Mouse (Mus musculus) brain, adult 2 months (tissue): ENCODE measurements around the gene Adgrl2.

ENCODE experiments used
- DNase-seq: peaks from one replicate; pipeline ENCODE4 v3.0.0; 2011; ENCODE audit warnings: low read depth, low spot score

The Adgrl2 gene

DNA sequence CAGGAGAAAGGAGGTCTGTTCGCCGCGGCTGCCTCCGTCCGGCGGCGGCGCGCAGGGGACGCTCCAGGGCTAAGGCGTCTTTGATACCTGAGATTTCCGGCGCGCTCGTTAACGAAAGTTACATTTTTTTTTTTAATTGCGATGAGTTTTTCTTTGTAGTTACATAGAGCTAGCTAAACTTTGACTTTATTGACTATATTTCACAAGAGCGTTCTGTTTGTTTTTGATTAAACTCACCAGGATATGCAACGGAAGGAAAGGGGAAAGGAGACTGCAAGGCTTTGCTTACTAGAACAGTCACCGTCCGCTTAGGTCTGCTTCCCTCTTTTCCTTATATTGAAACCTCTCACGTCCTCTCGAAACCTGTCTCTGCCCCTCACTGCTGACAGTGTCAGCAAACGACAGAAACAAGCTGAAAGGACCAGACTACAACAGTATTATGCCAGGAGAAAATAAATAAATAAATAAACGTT lies at the start of gene Adgrl2:
Adgrl2 (minus strand) TSS at position 25 of the 473 bp plus-strand sequence.
- DNase-seq = no peak

DNA sequence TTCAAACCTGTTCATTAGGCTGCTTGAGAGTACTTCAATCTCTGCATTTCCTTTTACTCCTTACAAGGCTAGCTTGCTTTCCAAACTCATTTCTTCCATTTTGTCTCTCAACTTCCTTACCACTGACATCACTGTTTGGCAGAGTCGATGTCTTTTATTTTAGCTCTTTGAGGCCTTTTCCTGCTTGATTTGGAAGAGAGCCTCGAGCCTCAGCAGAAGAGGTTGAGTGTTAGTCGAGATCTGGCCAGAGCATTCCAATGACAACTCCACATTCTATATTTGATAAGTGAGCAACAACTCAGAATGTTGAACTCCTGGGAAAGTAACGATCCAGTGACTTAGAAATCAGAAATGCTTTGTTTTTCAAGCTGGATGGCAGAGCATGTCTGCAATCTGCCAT lies 48.4 kb upstream of the Adgrl2 start:
- no peak for DNase-seq

DNA sequence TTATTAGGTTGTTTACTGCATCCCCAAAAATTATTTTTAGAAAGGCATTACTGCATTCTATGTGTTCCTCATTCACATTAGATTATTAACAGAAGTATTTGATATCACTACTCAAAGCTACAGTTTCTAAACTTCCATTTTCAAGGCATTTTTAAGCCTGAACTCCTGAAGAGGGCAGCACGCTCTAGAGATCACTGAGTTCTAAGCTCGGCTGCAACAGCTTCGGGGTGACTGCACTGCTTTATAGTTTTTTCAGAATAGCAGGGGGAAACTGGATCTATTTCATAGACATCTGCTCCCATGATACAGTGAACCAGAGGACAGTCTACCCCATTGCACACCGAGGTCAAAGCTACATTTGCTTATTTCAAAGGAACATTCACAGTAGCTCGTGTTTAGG lies 29.6 kb upstream of the Adgrl2 start:
- no peak for DNase-seq

DNA sequence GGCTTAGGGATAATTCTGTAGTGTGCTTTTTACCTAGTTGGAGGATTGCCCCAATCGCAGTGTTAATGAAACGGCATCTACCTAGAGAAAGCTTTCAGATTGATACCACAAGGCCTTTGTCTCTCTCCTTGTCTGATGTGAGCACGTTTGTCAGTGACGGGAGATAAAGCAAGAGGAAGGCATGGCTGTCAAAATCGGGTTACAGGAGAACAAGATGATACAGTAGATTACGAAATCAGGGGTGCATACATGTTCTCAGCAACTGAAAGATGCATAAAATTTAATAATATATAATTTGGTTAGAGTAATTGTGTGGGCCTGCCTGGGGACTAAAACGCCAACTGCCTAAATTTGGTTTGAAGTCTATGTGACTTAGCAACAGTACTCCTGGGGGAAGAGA lies 19.0 kb upstream of the Adgrl2 start:
- no peak for DNase-seq

DNA sequence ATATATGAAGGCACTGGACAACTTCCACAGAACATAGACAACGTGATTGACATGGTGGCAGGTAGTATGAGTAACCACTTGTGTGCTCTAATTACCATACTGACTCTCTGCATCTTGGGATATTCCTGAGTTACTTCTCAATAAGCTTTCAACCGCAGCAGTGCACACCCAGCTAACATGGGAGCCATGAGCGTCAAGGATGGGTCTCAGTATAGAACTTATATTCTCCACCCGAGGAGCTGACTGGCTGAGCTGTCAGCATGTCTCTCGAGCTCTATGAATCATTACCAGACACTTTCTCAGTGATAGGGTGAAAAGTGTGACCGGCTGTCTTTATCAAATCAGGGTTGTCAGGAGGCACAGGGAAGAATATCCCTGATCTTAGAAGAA lies 18.3 kb upstream of the Adgrl2 start:
- DNase-seq = no peak

DNA sequence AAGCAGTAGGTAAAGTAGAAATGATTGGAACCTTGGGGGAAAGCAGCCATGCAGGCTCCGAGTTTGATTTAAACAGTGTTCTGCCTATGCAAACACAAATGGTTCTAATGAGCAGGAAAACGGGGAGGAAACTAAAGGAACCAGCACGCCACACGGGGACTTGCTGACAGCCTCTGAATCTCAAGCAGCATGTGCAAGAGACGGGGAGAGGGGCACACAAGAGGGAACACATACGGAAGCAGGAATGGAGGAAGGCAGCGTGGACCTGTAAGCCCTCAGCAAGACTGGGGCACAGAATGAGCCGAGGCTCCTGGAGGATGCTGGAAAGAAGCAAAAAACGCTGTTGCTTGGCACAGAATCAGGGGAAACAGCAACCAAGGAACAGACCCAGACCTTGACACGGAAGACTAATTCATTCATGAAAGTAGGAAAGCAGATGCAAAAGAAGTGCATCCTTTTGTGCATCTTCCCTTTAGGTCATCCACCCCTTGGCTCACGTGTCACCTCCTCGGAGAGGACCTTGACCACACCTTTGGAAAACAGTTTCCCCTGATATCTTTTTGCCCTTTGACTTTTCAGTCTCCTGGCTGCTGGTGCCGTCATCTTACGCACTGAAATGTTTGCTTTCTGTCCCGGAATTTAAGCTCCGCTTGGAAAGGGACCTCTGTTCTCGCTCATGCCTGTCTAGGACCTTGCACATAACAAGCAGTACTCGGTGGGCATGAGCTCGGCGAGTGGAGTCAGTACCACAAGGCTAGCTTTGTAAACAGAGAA lies 17.7 kb upstream of the Adgrl2 start:
- DNase-seq = no peak

DNA sequence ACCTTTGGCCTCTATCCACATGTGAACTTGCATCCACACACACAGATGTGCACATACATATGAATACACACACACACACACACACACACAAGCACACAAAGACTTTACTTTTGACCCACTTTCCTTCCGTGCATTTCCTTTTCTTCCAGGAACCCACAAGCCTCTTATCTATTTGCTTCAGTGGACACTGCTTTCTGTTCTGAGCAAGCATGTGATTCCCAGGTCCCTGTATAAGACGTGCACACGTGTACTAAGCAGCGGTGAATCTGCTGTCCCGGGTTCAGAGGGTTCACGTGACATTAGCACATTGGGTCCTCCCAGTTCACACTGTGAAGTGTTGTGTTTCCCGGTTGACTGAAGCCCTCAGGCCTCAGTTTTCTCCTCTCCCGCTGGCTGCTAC lies 11.0 kb upstream of the Adgrl2 start:
- no peak for DNase-seq

DNA sequence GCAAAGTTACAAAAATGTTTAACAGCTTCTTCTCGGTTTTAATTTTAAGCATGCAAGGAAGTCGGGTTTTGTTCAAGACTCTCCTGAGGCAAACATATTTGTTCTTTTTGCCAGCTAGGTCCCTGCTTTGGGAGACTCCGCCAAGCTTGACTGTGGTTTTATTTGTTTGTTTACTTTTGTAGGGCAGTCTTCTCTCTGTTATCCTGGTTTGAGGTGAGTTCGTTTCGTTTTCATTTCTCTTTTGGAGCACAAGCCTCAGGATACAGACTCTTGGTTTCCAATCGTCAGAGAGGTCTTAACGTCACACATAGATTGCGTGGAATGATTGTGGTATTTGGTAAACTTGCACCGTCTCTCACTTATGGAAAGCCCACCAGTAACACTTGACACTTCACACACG lies 8.3 kb upstream of the Adgrl2 start:
- DNase-seq = no peak

DNA sequence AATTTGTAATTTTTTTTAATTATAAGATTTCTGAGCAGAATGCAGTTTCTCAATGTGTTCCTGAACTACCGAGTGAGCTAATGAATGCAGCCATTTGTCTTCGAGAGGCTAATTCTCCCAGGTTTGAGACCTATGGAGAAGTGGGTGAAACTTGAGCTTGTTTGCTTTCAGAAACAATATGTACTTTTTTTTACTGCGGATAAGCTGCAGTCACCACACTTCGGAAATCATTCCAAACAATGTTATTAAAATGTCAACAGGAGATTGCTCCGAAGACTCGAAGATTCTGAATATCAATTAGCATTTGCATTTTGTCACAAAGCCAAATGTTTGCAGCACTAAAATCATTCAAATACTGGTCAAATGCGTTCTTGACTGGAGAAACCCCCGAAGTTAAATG lies 701 bp upstream of the Adgrl2 start:
- DNase-seq = no peak

DNA sequence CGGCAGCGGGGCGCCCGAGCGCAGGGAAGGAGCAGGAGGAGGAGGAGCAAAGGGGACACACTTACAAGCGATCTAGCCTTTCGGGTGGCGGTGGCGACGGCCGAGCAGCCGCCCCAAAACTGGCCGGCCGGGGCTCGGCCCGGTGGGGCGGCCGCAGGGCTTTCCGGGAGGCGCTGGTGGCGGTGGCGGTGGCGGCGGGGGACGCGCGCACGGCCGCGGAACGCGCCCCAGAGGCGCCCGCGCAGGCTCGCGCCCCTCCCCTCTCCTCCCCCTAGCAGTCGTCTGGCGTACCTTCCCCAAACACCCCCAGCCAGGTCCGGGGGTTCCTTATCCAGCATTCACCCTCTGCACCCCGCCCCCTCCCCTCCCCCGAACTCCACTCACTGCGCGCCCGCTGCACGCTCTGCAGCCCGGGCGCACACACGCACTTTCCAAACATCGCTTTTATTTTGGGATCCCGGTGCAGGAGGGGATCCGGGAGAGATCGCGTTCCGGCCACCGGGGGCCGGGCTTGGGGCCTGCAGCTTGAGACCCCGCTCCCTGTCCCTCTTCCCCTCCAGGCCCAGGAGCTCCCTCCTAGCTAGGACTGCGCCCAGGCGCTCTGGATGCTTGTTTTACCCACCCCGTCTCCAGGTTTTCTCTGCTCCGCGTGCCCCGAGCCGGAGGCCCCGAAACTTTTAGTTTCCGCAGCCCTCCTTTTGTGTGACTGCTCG lies 381 bp downstream of the Adgrl2 start:
- peak; percentile 58 for DNase-seq

DNA sequence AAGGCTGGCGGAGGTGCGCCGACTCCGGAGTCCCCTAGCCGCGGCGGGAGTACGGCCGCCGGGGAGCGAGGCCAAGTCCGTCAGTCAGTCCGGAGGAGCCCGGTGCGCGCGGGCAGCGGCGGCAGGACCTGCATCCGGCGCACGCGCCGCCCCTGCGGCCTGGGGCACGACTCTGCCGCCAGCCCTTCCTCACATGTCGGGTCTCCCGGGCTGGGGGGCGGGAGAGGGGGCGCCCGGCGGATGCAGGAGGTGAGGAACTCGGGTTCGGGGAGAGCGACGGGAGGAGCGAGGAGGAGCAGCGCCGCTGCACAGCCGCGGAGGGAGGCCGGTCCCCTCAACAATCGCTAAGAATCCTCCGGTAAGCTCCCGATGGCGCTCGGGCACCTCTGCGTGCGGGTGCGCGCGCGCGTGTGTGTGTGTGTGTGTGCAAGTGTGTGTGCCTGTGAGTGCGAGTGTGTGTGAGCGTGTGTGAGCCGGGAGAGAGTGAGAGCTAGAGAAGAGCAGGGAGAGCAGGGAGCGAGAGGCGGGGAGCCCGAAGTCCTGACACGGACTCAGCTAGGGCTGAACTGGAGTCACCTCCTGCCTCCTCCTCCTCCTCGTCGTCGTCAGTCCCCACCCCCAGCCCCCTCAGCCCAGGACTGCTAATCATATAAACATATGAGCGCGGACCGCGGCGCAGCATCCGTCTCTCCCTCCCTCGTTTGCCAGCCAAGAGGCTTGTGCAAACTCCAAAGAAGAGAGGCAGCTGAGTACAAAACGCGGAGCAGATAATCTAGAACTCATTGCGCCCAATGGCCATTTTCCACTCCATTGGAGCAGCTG lies 1.1 kb downstream of the Adgrl2 start:
- peak; percentile 90 for DNase-seq

DNA sequence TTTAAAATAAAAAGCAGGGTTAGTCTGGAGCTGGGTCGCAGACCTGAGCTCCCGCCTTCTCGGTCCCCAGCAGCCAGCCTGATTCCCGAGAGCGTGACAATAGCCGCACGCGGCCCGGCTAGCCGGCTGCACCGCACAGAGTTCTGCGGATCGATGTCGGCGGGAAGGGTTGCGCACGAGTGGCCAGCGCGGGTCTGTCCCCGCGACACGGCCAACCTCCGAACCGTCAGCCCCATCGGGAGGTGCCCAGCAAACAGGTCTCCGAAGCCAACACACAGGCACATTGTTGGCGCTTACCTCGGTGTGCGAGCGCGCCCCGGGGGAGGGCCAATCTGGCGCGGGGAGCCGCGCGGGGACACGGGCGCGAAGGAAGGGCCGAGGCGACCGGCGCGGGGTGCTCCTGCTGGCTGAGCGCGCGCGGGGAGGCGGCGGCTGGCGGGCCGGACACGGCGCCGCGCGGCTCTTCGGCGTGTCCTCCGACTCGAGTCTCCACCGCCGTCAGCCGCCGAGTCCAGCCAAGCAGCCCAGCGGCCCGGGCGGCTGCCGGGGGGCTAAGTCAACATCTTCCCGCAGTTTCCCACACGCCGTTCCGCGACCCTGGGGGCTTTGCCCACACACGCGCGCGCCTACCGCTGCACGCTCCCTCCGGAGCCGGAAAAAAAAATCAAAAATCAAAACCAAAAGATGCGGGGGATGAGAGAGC lies 1.9 kb downstream of the Adgrl2 start:
- peak; percentile 22 for DNase-seq

DNA sequence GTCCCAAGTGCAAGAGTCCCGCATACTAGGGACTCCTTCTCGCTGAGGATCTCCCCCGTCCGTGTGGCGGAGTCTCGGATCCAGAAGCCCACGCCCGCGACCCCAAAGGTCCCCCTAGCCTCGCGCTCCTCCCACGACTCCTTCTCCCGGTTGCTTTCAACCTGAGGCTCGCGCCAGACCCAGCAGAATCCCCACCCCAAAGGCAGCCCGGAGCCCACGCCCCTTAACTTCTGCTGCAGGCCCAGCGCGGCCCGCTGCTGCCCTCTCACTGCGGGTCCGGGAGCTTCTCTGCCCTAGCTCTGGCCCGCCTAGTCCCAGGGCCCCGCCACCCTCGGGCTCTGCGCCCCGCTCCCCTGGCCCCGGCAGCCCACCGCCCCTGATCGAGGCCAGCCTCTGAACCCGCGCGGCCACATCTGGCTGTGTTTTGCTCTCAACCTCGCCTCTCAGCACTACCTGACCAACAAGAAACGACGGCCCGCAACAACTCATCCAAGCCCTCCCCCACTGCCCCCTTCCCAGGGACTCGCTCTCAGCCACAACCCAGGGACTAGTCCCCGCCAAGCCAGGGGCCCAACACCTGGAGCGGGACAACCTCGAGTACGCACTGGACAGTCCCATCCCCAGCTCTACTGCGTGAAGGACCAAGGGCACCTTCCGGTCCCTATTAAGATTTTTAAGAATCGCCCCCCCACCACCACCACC lies 2.6 kb downstream of the Adgrl2 start:
- DNase-seq = peak; percentile 66

DNA sequence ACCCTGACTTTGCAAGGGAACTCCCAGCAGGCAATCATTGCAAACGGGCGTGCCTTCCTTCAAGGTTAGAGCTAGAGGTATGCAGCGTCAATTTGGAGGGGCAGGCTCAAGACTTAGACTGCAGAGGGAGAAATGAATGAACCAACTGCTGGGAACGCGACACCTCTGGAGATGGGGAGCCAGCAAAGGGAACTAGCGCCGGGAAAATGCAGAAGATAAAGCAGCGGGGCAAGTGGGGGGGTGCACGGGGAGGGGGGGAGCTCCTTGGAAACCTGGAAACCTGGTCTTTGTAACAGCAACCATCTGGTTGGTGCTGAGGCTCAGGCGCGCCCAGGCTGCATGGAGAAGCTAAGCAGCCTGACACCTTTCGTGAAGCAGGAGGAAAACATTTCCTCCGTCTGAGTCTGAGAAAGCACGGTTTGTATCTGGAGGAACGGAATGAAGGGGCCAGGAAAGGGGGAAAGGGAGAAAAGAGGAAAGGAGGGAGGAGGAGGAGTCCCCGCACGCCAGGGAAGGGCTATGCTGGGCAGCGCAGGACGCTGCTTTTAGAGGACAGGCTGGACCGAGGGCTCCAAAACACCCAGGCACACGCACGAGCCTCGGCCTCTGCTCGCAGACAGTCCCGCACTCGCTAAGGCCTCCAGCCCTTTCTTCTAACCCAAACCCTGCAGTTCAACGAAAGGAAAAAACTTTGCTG lies 3.3 kb downstream of the Adgrl2 start:
- DNase-seq = peak; percentile 41

DNA sequence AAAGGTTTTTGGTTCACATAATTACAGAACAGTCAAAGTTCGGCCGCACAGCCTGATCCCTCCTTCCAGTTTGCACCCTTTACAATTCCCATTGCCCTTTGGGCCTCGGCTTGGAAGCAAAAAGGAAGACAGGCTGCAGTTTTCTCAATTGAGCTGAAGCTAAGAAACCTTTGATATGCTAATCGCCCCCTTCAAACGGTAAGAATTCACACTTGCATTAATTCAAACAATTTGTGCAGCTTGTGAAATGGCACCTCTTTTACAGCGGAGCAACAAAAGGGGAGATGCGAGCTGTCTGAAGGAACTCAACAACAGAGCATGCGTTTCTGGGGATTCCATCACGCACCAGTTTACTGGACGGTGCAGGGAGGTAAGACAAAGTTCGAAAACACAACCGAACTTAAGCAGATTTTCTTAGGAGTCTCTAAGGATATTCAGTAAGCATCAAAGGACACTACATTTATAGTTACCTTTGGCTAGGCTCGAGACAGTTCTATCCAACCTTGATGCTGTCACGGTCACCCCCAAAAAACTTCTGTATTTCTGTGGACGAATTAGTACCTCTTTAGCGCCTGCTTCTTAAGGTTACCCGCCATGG lies 4.0 kb downstream of the Adgrl2 start:
- peak; percentile 30 for DNase-seq

DNA sequence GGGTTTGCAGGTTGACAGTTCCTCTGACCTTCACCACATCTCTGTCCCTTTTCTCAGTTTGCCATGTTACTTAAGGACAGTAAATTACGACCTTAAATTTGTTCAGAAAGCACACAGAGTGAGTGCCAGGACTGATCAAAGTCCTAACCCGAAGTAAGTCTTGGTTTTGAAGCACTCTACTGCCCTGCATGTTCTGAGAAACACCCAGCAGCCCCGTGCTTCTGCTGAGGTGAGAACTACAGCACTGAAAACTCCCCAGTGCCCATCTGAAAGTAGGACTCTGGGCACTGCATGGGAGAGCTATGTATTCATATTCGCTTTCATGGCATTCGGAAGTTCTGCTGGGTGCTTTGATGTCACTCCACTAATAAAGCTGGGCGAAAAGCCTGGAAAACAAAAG lies 6.0 kb downstream of the Adgrl2 start:
- no peak for DNase-seq

DNA sequence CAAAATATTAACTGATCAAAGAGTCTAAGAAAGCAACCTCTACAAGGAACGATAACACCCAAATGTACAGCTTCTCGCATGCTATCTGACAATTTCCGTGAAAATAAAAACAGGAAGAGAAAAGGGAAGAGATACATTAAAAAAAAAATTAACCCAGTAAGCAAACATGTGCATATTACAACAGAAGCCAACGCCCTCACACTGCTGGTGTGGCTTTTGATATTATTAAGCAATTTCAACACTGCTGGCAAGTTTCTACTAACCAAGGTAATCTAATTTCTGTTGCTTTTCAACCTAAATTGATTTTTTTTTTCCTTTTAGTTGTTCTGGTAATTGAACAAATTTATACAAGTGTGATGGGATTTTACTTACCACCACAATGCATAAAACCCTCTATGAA lies 8.0 kb downstream of the Adgrl2 start:
- no peak for DNase-seq

DNA sequence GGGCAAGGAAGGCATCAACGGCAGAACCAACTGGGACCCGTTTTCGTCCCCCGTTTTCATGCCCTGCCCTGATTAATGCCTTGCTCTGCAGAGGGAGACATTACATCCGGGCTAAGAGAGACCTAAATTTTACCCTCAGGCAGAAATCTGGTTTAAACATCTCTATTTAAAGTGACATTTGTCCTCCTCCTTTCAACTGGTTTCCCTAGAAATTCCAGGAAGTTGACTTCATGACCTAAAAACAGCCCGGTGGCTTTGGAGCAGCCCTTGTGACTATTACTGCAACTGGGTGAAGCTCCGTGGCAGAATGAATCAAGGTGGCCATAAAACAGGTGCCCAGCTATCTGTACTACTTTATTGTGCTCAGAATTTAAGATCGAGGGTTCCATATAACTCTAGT lies 8.6 kb downstream of the Adgrl2 start:
- no peak for DNase-seq

DNA sequence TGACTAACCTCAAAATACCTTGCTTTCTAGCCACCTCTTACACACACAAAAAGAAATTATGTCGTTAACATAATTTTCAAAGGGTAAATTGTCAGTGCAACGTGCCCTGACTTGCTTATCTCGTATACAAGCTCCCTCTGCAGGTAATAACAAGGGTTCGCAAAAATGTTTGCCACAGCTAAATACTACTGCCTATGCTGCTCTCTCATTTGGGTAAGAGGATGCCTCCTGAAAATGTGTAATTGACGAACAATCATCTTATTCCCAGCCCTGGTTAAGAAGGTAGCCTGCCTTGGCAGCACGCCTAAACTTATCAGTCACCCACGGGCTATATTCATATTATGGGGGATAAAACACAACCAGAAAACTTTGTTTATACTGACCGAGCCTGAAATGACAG lies 11.8 kb downstream of the Adgrl2 start:
- peak; percentile 68 for DNase-seq

DNA sequence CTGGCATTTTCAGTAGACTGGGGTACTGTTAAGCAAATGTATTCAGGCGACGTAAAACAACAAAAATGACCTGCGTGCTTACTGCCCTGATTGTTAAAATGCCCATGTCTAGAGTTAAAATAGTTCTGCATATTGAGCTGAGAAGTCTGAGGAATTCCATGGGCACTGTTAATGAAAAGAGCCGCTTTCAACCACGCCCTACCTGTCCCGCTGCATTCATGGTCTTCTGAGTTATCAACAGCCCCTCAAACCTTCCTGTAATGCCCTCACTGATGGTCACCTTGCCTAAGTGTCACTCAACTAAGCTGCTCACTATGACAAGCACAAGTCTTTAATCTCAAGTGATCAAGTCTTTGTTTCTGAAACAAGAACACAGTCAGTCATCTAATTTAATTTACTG lies 12.5 kb downstream of the Adgrl2 start:
- no peak for DNase-seq
